ENCODE assay signal across 27 mouse cellular contexts in the genomic region with DNA sequence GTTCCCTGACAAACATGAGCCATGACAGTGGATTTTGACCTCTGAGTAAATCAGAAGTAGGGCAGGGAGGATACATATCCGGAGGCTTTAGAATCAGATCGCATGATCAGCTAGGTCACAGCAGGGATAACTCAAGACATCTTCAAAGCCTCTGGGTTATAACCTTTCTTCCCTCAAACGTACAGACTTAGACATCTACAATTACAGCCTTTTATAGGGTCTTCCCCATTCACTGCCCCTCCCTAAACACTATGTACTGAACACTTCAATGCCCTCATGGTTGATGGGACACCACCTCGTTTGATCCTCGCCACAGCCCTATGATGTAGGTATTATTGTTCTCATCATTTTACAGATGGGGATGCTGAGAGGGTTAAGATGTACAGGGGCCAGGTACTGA.
"Had no signal": no experiment of that assay in that cellular context is flagged by ENCODE, and none has a peak within 500 bp of the region (broad histone marks: within the 10 kb centered on the region; RNA-seq: fewer than 3 reads in every experiment).

No protein-coding gene starts in this region.

- H3K4me1 ChIP-seq: heart, embryonic 13.5 days; heart, embryonic 15.5 days; liver, embryonic 13.5 days; liver, embryonic 15.5 days had no signal

- H3K4me3 ChIP-seq: gastrocnemius, adult 2 months; heart, adult 2 months; heart, embryonic 13.5 days; heart, embryonic 15.5 days; hindbrain, embryonic 10.5 days; hindbrain, embryonic 12.5 days; intestine, embryonic 15.5 days; layer of hippocampus, adult 2 months; left cerebral cortex, adult 2 months; limb, embryonic 10.5 days; limb, embryonic 12.5 days; liver, embryonic 13.5 days; liver, embryonic 15.5 days had no signal

- H3K9me3 ChIP-seq: heart, embryonic 13.5 days; heart, embryonic 15.5 days; hindbrain, embryonic 10.5 days; hindbrain, embryonic 12.5 days; intestine, embryonic 15.5 days; limb, embryonic 10.5 days; limb, embryonic 12.5 days; liver, embryonic 13.5 days; liver, embryonic 15.5 days had no signal

- H3K4me2 ChIP-seq: heart, embryonic 11.5 days; heart, embryonic 13.5 days; heart, embryonic 15.5 days; hindbrain, embryonic 12.5 days; hindbrain, embryonic 14.5 days; intestine, embryonic 15.5 days; limb, embryonic 12.5 days; liver, embryonic 11.5 days; liver, embryonic 13.5 days; liver, embryonic 15.5 days had no signal

- H3K27ac ChIP-seq: gastrocnemius, adult 2 months; heart, adult 2 months; heart, embryonic 13.5 days; heart, embryonic 15.5 days; hindbrain, embryonic 10.5 days; hindbrain, embryonic 12.5 days; hindbrain, embryonic 14.5 days; intestine, embryonic 15.5 days; layer of hippocampus, adult 2 months; left cerebral cortex, adult 2 months; limb, embryonic 10.5 days; limb, embryonic 12.5 days; liver, embryonic 13.5 days; liver, embryonic 15.5 days had no signal

- H3K36me3 ChIP-seq: heart, embryonic 13.5 days; heart, embryonic 15.5 days; hindbrain, embryonic 10.5 days; hindbrain, embryonic 12.5 days; intestine, embryonic 15.5 days; limb, embryonic 10.5 days; limb, embryonic 12.5 days; liver, embryonic 13.5 days; liver, embryonic 15.5 days had no signal

- ATAC-seq: forebrain, embryonic 16.5 days; hindbrain, embryonic 16.5 days; inflammation-experienced regulatory T-cells, adult 6 months; intestine, embryonic 15.5 days; intestine, postnatal 0 days had no signal

- H3K9ac ChIP-seq: heart, embryonic 13.5 days; heart, embryonic 15.5 days; hindbrain, embryonic 12.5 days; hindbrain, embryonic 14.5 days; intestine, embryonic 15.5 days; limb, embryonic 12.5 days; liver, embryonic 13.5 days; liver, embryonic 15.5 days had no signal

- DNase-seq: gastrocnemius, adult 2 months; gastrocnemius, postnatal 10 days; gastrocnemius, postnatal 25 days; heart, adult 2 months; heart, postnatal 4 days; kidney, adult 2 months; kidney, postnatal 14 days; kidney, postnatal 4 days; liver; liver, embryonic 13.5 days had no signal

- H3K27me3 ChIP-seq: heart, embryonic 13.5 days; heart, embryonic 15.5 days; hindbrain, embryonic 12.5 days; intestine, embryonic 15.5 days; limb, embryonic 12.5 days; liver, embryonic 13.5 days; liver, embryonic 15.5 days had no signal
